Mouse (Mus musculus) activated CD4-positive, CD25-positive, alpha-beta regulatory T cell (primary cell): Measurements from ENCODE around the gene Slamf1. TPM values are rescaled to one million over a fixed set of nuclear protein-coding genes. Genes with fewer than 3 reads are reported as not detected.

Experiments
- polyA plus RNA-seq, 2 experiments: library from polyadenylated mRNA; unstranded; fragments of 100-300 nt; shearing (Covaris generic); gene quantifications; one replicate each; pipeline ENCODE4 v1.2.1; 2017

Gene Slamf1
- 10 to 100 TPM; 52.5 to 76.3 TPM for polyA plus RNA-seq

GRCm38 (mm10) chr1:171766898-171767297 is at the start of gene Slamf1:
TSS of gene Slamf1 (plus strand) at chr1:171767127.

GRCm38 (mm10) chr1:171839488-171839887 is 72.6 kb downstream of the Slamf1 start, which contains the start of gene Cd84:
TSS of gene Cd84 (plus strand) at chr1:171839697.

Other genes with a start within 250 kb of the Slamf1 start
- gene Itln1, start 231.8 kb upstream of the Slamf1 start, polyA plus RNA-seq = not detected
- under 1 TPM; 0.66 to 0.70 TPM for gene Cd244a, start 207.9 kb upstream of the Slamf1 start, polyA plus RNA-seq
- 100 to 1,000 TPM; 138 to 139 TPM for gene Ly9, start 159.7 kb upstream of the Slamf1 start, polyA plus RNA-seq
- 10 to 100 TPM in 1 of 2 experiments, 1 to 10 TPM in 1; 9.4 to 18.5 TPM for gene Slamf7, start 114.1 kb upstream of the Slamf1 start, polyA plus RNA-seq
- 100 to 1,000 TPM; 364 to 636 TPM for gene Cd48, start 85.1 kb upstream of the Slamf1 start, polyA plus RNA-seq
- 100 to 1,000 TPM; 116 to 121 TPM for gene Cd84, start 72.6 kb downstream of the Slamf1 start, polyA plus RNA-seq
- gene Gm10521, start 128.5 kb downstream of the Slamf1 start, polyA plus RNA-seq = under 1 TPM; 0.37 to 0.47 TPM
- 100 to 1,000 TPM; 564 to 674 TPM for gene Slamf6, start 150.4 kb downstream of the Slamf1 start, polyA plus RNA-seq